Mouse (Mus musculus): Measurements from ENCODE around the gene Clec4b1. TPM values are rescaled to one million over a fixed set of nuclear protein-coding genes. Genes with fewer than 3 reads are reported as not detected.
"Not testable (repeated sequence)": the region's sequence is repeated elsewhere in the genome, so short reads cannot be mapped to it uniquely, and the experiment has no call there.

The Clec4b1 gene
- 1.0 TPM in 1 of 2 replicates, not detected in the other for total RNA-seq (2017)

- ATAC-seq (replicated peaks in 1 of 2; ENCODE audit: insufficient read depth in 1 of 2, low FRiP score in 2 of 2, low TSS enrichment in 1 of 2, low read depth in 1 of 2, poor library complexity in 2 of 2, severe bottlenecking in 2 of 2) = no peak
These were observed at the start of gene Clec4b1 for GRCm38 (mm10) chr6:123049742-123050372. Gene Clec4b1, plus strand, starts transcription at chr6:123049962.

DNA sequence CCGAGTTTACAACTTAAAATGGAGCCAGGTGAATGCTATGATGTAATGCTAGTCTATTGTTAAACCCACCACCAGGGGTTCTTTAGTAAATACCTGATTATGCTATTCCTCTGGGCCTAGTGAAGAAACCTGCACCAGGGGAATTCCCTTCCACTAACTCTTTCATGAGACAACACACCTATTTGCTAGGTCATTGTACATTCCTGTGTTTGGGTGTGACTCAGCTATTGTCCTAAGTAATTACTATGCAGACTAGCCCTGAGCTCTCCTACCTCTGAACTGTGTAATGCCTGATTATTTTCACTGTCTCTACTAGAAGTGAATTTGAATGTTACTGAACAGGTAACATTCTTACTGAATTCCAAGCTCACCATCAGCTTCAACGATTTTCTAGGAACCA is 45.1 kb upstream of the Clec4b1 start:
- not testable (repeated sequence) for ATAC-seq (replicated peaks in 1 of 2; ENCODE audit: insufficient read depth in 1 of 2, low FRiP score in 2 of 2, low TSS enrichment in 1 of 2, low read depth in 1 of 2, poor library complexity in 2 of 2, severe bottlenecking in 2 of 2)

DNA sequence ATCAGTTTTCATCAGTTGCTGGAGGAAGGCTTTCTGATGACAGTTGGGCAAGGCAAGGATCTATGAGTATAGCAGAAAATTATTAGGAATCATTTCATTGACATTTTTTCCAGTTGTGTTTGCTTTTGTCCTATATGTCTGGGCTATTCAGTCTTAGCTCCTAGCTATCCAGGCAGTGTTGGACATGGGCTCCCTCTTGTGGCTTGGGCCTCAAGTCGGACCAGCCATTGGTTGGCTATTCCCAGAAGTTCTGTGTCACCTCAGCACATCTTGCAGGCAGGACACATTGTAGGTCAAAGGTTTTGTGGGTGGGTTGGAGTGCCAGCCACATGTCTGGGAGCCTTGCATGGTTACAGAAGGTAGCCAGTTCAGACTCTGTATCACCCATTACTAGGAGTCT is 44.2 kb upstream of the Clec4b1 start:
- ATAC-seq (replicated peaks in 1 of 2; ENCODE audit: insufficient read depth in 1 of 2, low FRiP score in 2 of 2, low TSS enrichment in 1 of 2, low read depth in 1 of 2, poor library complexity in 2 of 2, severe bottlenecking in 2 of 2) = no peak

GRCm38 (mm10) chr6:123095125-123095843 is 45.5 kb downstream of the Clec4b1 start:
- ATAC-seq (replicated peaks in 1 of 2; ENCODE audit: insufficient read depth in 1 of 2, low FRiP score in 2 of 2, low TSS enrichment in 1 of 2, low read depth in 1 of 2, poor library complexity in 2 of 2, severe bottlenecking in 2 of 2) = peak; percentile 89 to 93

DNA sequence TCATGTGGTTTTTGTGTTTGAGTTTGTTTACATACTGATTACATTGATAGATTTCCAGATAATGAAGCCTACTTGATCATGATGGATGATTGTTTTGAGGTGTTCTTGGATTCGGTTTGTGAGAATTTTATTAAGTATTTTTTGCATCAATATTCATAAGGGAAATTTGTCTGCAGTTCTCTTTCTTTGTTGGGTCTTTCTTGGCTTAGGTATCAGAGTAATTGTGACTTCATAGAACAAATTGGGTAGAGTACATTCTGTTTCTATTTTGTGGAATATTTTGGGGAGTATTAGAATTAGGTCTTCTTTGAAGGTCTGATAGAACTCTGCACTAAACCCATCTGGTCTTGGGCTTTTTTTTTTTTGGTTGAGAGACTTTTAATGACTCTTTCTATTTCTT is 56.4 kb downstream of the Clec4b1 start, which contains the start of gene Clec4a2:
TSS of gene Clec4a2 (plus strand) at position 301 of the 400 bp plus-strand sequence.
- not testable (repeated sequence) for ATAC-seq (replicated peaks in 1 of 2; ENCODE audit: insufficient read depth in 1 of 2, low FRiP score in 2 of 2, low TSS enrichment in 1 of 2, low read depth in 1 of 2, poor library complexity in 2 of 2, severe bottlenecking in 2 of 2)

Other genes with a start within 250 kb of the Clec4b1 start
- 64.6 and 82.1 TPM in 2 replicates for gene Slc2a3, start 248.3 kb upstream of the Clec4b1 start, total RNA-seq (2017)
- 8.9 and 9.7 TPM in 2 replicates for gene Foxj2, start 230.0 kb upstream of the Clec4b1 start, total RNA-seq (2017)
- gene C3ar1, start 193.8 kb upstream of the Clec4b1 start, total RNA-seq (2017) = 0.19 and 0.55 TPM in 2 replicates
- 16.7 and 21.1 TPM in 2 replicates for gene Necap1, start 175.5 kb upstream of the Clec4b1 start, total RNA-seq (2017)
- gene Clec4a1, start 128.1 kb upstream of the Clec4b1 start, total RNA-seq (2017) = 0.50 and 3.9 TPM in 2 replicates
- 3.7 and 6.4 TPM in 2 replicates for gene Clec4a3, start 97.4 kb upstream of the Clec4b1 start, total RNA-seq (2017)
- gene Clec4a4, start 59.6 kb upstream of the Clec4b1 start, total RNA-seq (2017) = not detected in 2 replicates
- gene Clec4a2, start 56.5 kb downstream of the Clec4b1 start, total RNA-seq (2017) = 10.4 and 27.1 TPM in 2 replicates
- gene Clec4b2, start 122.9 kb downstream of the Clec4b1 start, total RNA-seq (2017) = 0.89 and 4.1 TPM in 2 replicates
- 0.99 TPM in 1 of 2 replicates, not detected in the other for gene Clec4n, start 179.9 kb downstream of the Clec4b1 start, total RNA-seq (2017)
- 0.35 and 4.9 TPM in 2 replicates for gene Clec4d, start 212.1 kb downstream of the Clec4b1 start, total RNA-seq (2017)
- gene Clec4e, start 239.9 kb downstream of the Clec4b1 start, total RNA-seq (2017) = 25.4 and 28.7 TPM in 2 replicates